11 mouse cellular contexts compared by ENCODE assay signal in genomic region chr5:122265187-122265586, GRCm38 (mm10). TPM values are rescaled to one million over a fixed set of nuclear protein-coding genes. Genes with fewer than 3 reads are reported as not detected.
DNase-seq lines count a peak whose midpoint lies in the region; ATAC-seq and TF ChIP-seq lines count a peak whose summit lies in the region.
"Had no signal": no experiment of that assay in that cellular context is flagged by ENCODE, and none has a peak within 500 bp of the region (broad histone marks: within the 10 kb centered on the region; RNA-seq: fewer than 3 reads in every experiment).

No protein-coding gene starts in this region.

- in situ Hi-C loops in Patski (cut with MboI; ENCODE audit: low pct_unique_long_range_greater_than_20kb) = loop anchor here (5.0 kb wide), 1 partner anchor 82 kb away; no protein-coding TSS in a partner anchor

- no peak overlapping the region for H3K9ac ChIP-seq in heart, embryonic 13.5 days
- H3K9ac ChIP-seq in midbrain, embryonic 14.5 days (replicated peaks; ENCODE audit: low read length) = no peak overlapping the region
- H3K9ac ChIP-seq: midbrain, embryonic 15.5 days had no signal

- intact Hi-C loops in heart, postnatal 36 days (cut with DNase I) = loop anchor here (5.0 kb wide), 1 partner anchor 127 kb away; the partner anchor contains the start of gene Arpc3

- no peaks in the 10 kb centered on the region for H3K9me3 ChIP-seq in heart, embryonic 13.5 days
- no peaks in the 10 kb centered on the region for H3K9me3 ChIP-seq in midbrain, embryonic 14.5 days (ENCODE audit: control insufficient read depth, low read length)
- no peaks in the 10 kb centered on the region for H3K9me3 ChIP-seq in midbrain, embryonic 10.5 days (replicated peaks)
- H3K9me3 ChIP-seq: midbrain, embryonic 15.5 days had no signal

- ATAC-seq in heart, embryonic 13.5 days (ENCODE audit: extremely low read depth, insufficient number of reproducible peaks, low FRiP score, low TSS enrichment) = no peak
- ATAC-seq in midbrain, embryonic 14.5 days (ENCODE audit: low FRiP score, low TSS enrichment) = no peak
- ATAC-seq in Patski = no peak
- ATAC-seq in megakaryocyte progenitor cell, adult 5-6 weeks (replicated peaks; ENCODE audit: poor library complexity) = 0 out of 2 replicates have a peak, but pooled peaks have one; percentile 22

- WGBS in heart, embryonic 13.5 days = 69% methylated on average over 3 of the region's 3 CpGs
- 62% methylated on average over 3 of the region's 3 CpGs for WGBS in midbrain, embryonic 14.5 days
- 63% methylated on average over 3 of the region's 3 CpGs for WGBS in midbrain, embryonic 10.5 days

- peak overlapping the region; percentile 90 for H3K4me2 ChIP-seq in heart, embryonic 13.5 days
- H3K4me2 ChIP-seq in midbrain, embryonic 14.5 days (ENCODE audit: low read length) = no peak overlapping the region

- no peaks in the 10 kb centered on the region for H3K27me3 ChIP-seq in heart, embryonic 13.5 days (replicated peaks)
- H3K27me3 ChIP-seq in midbrain, embryonic 14.5 days (ENCODE audit: control insufficient read depth, insufficient read depth, low read length) = no peaks in the 10 kb centered on the region
- no peaks in the 10 kb centered on the region for H3K27me3 ChIP-seq in midbrain, embryonic 10.5 days (ENCODE audit: low read depth, poor library complexity, severe bottlenecking)
- H3K27me3 ChIP-seq in Patski = no peaks in the 10 kb centered on the region
- H3K27me3 ChIP-seq: midbrain, embryonic 15.5 days had no signal

- peaks cover 22% of the 10 kb centered on the region for H3K4me1 ChIP-seq in heart, embryonic 13.5 days
- peaks cover 9% of the 10 kb centered on the region; the same call in 1 of the 2 replicates for H3K4me1 ChIP-seq in midbrain, embryonic 14.5 days (ENCODE audit: control insufficient read depth, insufficient read depth, low read length)
- H3K4me1 ChIP-seq in midbrain, embryonic 10.5 days = peaks cover 39% of the 10 kb centered on the region

- POLR2A ChIA-PET in Patski (lab: Charles Lee) = no interaction called here

- H3K36me3 ChIP-seq in heart, embryonic 13.5 days = 0 out of 2 replicates have a peak, but pooled peaks cover 5% of the 10 kb centered on the region
- peaks cover 5% of the 10 kb centered on the region; the same call in 1 of the 2 replicates for H3K36me3 ChIP-seq in midbrain, embryonic 14.5 days (ENCODE audit: control insufficient read depth, insufficient read depth, low read length)
- peaks cover 13% of the 10 kb centered on the region for H3K36me3 ChIP-seq in midbrain, embryonic 10.5 days
- H3K36me3 ChIP-seq: midbrain, embryonic 15.5 days had no signal

- peak; percentile 75 for TF ChIP-seq CTCF in Patski (IDR thresholded peaks at IDR 0.05)

- DNase-seq in heart, postnatal 36 days = no peak
- peak; percentile 24 for DNase-seq in midbrain, embryonic 14.5 days
- no peak for DNase-seq in midbrain, embryonic 10.5 days (ENCODE audit: low spot score)
- DNase-seq in Patski (ENCODE audit: low read depth, low spot score) = no peak
- no peak for DNase-seq in left cerebral cortex, adult 18-20 months (ENCODE audit: low spot score in 2 of 2)
- DNase-seq in layer of hippocampus, adult 11-12 months (ENCODE audit: low spot score) = no peak
- DNase-seq: cerebellum, postnatal 14 days; gastrocnemius, postnatal 14 days had no signal

- H3K4me3 ChIP-seq in heart, embryonic 13.5 days = no peak overlapping the region
- no peak overlapping the region for H3K4me3 ChIP-seq in midbrain, embryonic 14.5 days (replicated peaks; ENCODE audit: low read depth, low read length)
- H3K4me3 ChIP-seq in midbrain, embryonic 10.5 days = no peak overlapping the region

- H3K27ac ChIP-seq in heart, embryonic 13.5 days (replicated peaks) = no peak overlapping the region
- H3K27ac ChIP-seq in midbrain, embryonic 14.5 days (replicated peaks; ENCODE audit: low read depth, low read length) = no peak overlapping the region
- H3K27ac ChIP-seq in midbrain, embryonic 10.5 days (replicated peaks) = no peak overlapping the region
- H3K27ac ChIP-seq: midbrain, embryonic 15.5 days had no signal

- CTCF ChIA-PET in Patski (lab: Charles Lee) = interaction anchor here (7.2 kb wide), 1 partner anchor 80 kb away, joined by 90 read pairs; no protein-coding TSS in a partner anchor

RNA-seq across cellular contexts. Expression of gene Tctn1, which starts 0.9 kb away (rescaled TPM):
- polyA plus RNA-seq in heart, embryonic 13.5 days (2015; fragmentation: Nextera tagmentation; extraction: Ambion mirVana) = 2.5 and 2.8 TPM in 2 replicates
- 1 to 10 TPM; 4.3 to 4.6 TPM for total RNA-seq in heart, postnatal 36 days (2021)
- polyA plus RNA-seq in midbrain, embryonic 14.5 days (2014; fragmentation: Nextera tagmentation; extraction: Ambion mirVana) = 6.2 and 6.6 TPM in 2 replicates
- 5.9 and 6.4 TPM in 2 replicates for polyA plus RNA-seq in midbrain, embryonic 10.5 days (2016; fragmentation: Nextera tagmentation; extraction: Ambion mirVana)
- 50.7 TPM for polyA plus RNA-seq in Patski (2021)
- 5.1 and 6.5 TPM in 2 replicates for total RNA-seq in megakaryocyte progenitor cell, adult 5-6 weeks (2015)
- total RNA-seq in megakaryocyte progenitor cell, adult 5-6 weeks (2017) = 3.7 and 5.1 TPM in 2 replicates
- 10 to 100 TPM; 10.3 to 14.6 TPM for total RNA-seq in left cerebral cortex, adult 18-20 months (2021)

RNA-seq across cellular contexts. Expression of gene Pptc7, which starts 19.0 kb away (rescaled TPM):
- polyA plus RNA-seq in heart, embryonic 13.5 days (2015; fragmentation: Nextera tagmentation; extraction: Ambion mirVana) = 9.1 and 9.7 TPM in 2 replicates
- total RNA-seq in heart, postnatal 36 days (2021) = 10 to 100 TPM; 89.5 to 98.4 TPM
- 8.5 and 9.1 TPM in 2 replicates for polyA plus RNA-seq in midbrain, embryonic 14.5 days (2014; fragmentation: Nextera tagmentation; extraction: Ambion mirVana)
- polyA plus RNA-seq in midbrain, embryonic 10.5 days (2016; fragmentation: Nextera tagmentation; extraction: Ambion mirVana) = 7.3 and 7.7 TPM in 2 replicates
- polyA plus RNA-seq in Patski (2021) = 31.1 TPM
- total RNA-seq in megakaryocyte progenitor cell, adult 5-6 weeks (2015) = 13.5 and 13.9 TPM in 2 replicates
- total RNA-seq in megakaryocyte progenitor cell, adult 5-6 weeks (2017) = 13.7 and 16.7 TPM in 2 replicates
- 10 to 100 TPM; 42.0 to 50.5 TPM for total RNA-seq in left cerebral cortex, adult 18-20 months (2021)

RNA-seq across cellular contexts. Expression of gene Hvcn1, which starts 58.6 kb away (rescaled TPM):
- polyA plus RNA-seq in heart, embryonic 13.5 days (2015; fragmentation: Nextera tagmentation; extraction: Ambion mirVana) = 1.9 and 2.7 TPM in 2 replicates
- total RNA-seq in heart, postnatal 36 days (2021) = 1 to 10 TPM; 1.4 to 1.7 TPM
- polyA plus RNA-seq in midbrain, embryonic 14.5 days (2014; fragmentation: Nextera tagmentation; extraction: Ambion mirVana) = 1.8 and 2.5 TPM in 2 replicates
- polyA plus RNA-seq in midbrain, embryonic 10.5 days (2016; fragmentation: Nextera tagmentation; extraction: Ambion mirVana) = 17.7 TPM in 2 replicates
- 0.15 TPM for polyA plus RNA-seq in Patski (2021)
- total RNA-seq in megakaryocyte progenitor cell, adult 5-6 weeks (2015) = 44.0 and 65.8 TPM in 2 replicates
- total RNA-seq in megakaryocyte progenitor cell, adult 5-6 weeks (2017) = 56.6 and 72.3 TPM in 2 replicates
- total RNA-seq in left cerebral cortex, adult 18-20 months (2021) = 1 to 10 TPM; 2.6 to 4.3 TPM
